Mouse (Mus musculus): ENCODE results near the gene Arpp21. TPM values are rescaled to one million over a fixed set of nuclear protein-coding genes. Genes with fewer than 3 reads are reported as not detected.

The Arpp21 gene
- polyA plus RNA-seq, 1 experiment from 2014 or later, result 0.81 TPM

- H3K27me3 ChIP-seq, result no peaks in the 10 kb centered on the region
- H3K36me3 ChIP-seq, result no peaks in the 10 kb centered on the region
- no peak overlapping the region for H3K4me2 ChIP-seq
- DNase-seq, result no peak
- no peak for ATAC-seq (ENCODE audit: low read depth)
- WGBS (ENCODE audit: insufficient replicate concordance), result 55% methylated on average over 6 of the region's 6 CpGs
- H3K4me1 ChIP-seq (replicated peaks), result no peaks in the 10 kb centered on the region
- H3K4me3 ChIP-seq (replicated peaks), result no peak overlapping the region
- H3K9me3 ChIP-seq (replicated peaks), result no peaks in the 10 kb centered on the region
- H3K27ac ChIP-seq, result no peak overlapping the region
- H3K9ac ChIP-seq, result no peak overlapping the region
Observed at GRCm38 (mm10) chr9:112098267-112098666, 137.5 kb downstream of the Arpp21 start.

DNA sequence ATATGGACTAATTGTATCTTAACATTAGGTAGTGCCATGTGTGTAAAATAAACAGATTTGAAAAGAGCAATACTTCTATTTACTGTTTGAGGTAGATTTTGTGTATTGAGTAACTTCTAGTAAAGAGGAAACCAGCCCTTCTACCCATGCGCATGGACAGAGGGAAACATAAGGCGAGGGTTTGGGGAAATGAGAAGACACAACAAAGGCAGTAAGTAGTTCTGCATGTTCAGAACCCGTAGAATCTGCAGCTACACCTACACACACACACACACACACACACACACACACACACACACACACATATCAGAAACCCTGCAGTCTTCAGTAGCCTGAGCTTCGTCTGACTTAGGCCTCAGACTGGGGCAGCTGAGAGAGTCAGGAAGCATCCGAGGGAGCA, 140.0 kb downstream of the Arpp21 start:
- Histone ChIP-seq H3K4me2 (no peak overlapping the region), H3K4me3 (replicated peaks) (no peak overlapping the region), H3K4me1 (replicated peaks) (no peaks in the 10 kb centered on the region), H3K27me3 (no peaks in the 10 kb centered on the region), H3K36me3 (no peaks in the 10 kb centered on the region), H3K9ac (no peak overlapping the region), H3K9me3 (replicated peaks) (no peaks in the 10 kb centered on the region), H3K27ac (no peak overlapping the region)
- DNase-seq (no peak), ATAC-seq (ENCODE audit: low read depth) (no peak)
- 55% methylated on average over 5 of the region's 5 CpGs for WGBS (ENCODE audit: insufficient replicate concordance)

GRCm38 (mm10) chr9:112095198-112095597, 140.5 kb downstream of the Arpp21 start:
- WGBS (ENCODE audit: insufficient replicate concordance), result 57% methylated on average over 2 of the region's 2 CpGs
- ATAC-seq (ENCODE audit: low read depth) (no peak), DNase-seq (no peak)
- no peak overlapping the region for H3K9ac ChIP-seq
- H3K36me3 ChIP-seq, result no peaks in the 10 kb centered on the region
- no peak overlapping the region for H3K4me2 ChIP-seq
- H3K9me3 ChIP-seq (replicated peaks), result no peaks in the 10 kb centered on the region
- H3K27me3 ChIP-seq, result no peaks in the 10 kb centered on the region
- no peak overlapping the region for H3K27ac ChIP-seq
- H3K4me1 ChIP-seq (replicated peaks), result no peaks in the 10 kb centered on the region
- no peak overlapping the region for H3K4me3 ChIP-seq (replicated peaks)

DNA sequence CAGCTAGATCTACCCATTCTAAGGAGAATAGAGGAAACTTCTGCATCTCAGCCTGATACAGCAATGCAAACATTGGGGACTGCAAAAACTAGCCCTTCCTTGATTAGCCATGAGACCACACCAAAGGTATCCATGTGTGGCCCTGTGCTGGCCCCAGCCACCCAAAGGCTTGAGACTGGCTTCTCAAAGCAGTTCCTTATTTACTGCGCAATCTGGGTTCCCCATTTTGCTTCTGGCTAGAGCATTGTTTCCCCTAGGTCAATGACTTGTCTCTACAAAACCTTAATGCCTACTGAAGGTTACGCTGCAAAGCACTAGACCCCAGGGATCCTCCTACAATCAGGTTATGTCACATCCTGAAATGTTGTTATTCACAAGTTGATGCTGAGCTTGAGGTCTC, 156.8 kb downstream of the Arpp21 start:
- Histone ChIP-seq H3K9ac (no peak overlapping the region), H3K27me3 (no peaks in the 10 kb centered on the region), H3K4me2 (no peak overlapping the region), H3K9me3 (replicated peaks) (no peaks in the 10 kb centered on the region), H3K36me3 (no peaks in the 10 kb centered on the region), H3K4me3 (replicated peaks) (no peak overlapping the region), H3K4me1 (replicated peaks) (no peaks in the 10 kb centered on the region), H3K27ac (no peak overlapping the region)
- DNase-seq (no peak), ATAC-seq (ENCODE audit: low read depth) (no peak)
- 62% methylated on average over 2 of the region's 2 CpGs for WGBS (ENCODE audit: insufficient replicate concordance)

GRCm38 (mm10) chr9:112078453-112078852, 157.3 kb downstream of the Arpp21 start:
- Histone ChIP-seq H3K9me3 (replicated peaks) (no peaks in the 10 kb centered on the region), H3K27me3 (no peaks in the 10 kb centered on the region), H3K4me3 (replicated peaks) (no peak overlapping the region), H3K4me1 (replicated peaks) (no peaks in the 10 kb centered on the region), H3K27ac (no peak overlapping the region), H3K4me2 (no peak overlapping the region), H3K9ac (no peak overlapping the region), H3K36me3 (no peaks in the 10 kb centered on the region)
- no peak for DNase-seq
- 58% methylated on average over 4 of the region's 4 CpGs for WGBS (ENCODE audit: insufficient replicate concordance)
- ATAC-seq (ENCODE audit: low read depth), result no peak

DNA sequence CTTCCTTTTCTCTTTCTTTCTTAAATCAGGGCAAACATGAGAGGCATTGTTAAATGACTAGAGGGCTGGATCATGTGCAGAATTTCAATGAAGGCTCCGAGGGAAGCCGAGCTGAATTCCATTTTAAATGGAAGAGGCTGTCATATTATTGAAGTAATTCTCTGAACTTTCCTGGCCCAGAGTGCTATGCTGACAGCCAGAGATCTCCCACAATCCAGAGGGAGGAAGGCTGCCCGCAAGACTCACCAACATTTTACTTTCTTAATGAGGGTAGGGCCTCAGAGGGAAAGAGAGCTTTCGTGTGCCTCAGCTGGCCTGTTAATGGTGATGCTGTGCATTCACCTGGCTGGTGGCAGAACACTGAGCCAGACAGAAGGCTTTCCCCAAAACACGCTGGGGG, 160.5 kb downstream of the Arpp21 start:
- H3K27ac ChIP-seq, result no peak overlapping the region
- DNase-seq (no peak), ATAC-seq (ENCODE audit: low read depth) (no peak)
- H3K4me3 ChIP-seq (replicated peaks), result no peak overlapping the region
- H3K36me3 ChIP-seq, result no peaks in the 10 kb centered on the region
- WGBS (ENCODE audit: insufficient replicate concordance), result 72% methylated on average over 5 of the region's 5 CpGs
- H3K9me3 ChIP-seq (replicated peaks), result no peaks in the 10 kb centered on the region
- H3K9ac ChIP-seq, result no peak overlapping the region
- H3K4me2 ChIP-seq, result no peak overlapping the region
- no peaks in the 10 kb centered on the region for H3K27me3 ChIP-seq
- H3K4me1 ChIP-seq (replicated peaks), result no peaks in the 10 kb centered on the region

- Histone ChIP-seq H3K9ac (no peak overlapping the region), H3K9me3 (replicated peaks) (no peaks in the 10 kb centered on the region), H3K27ac (no peak overlapping the region), H3K4me3 (replicated peaks) (no peak overlapping the region), H3K36me3 (no peaks in the 10 kb centered on the region), H3K4me2 (no peak overlapping the region), H3K4me1 (replicated peaks) (no peaks in the 10 kb centered on the region), H3K27me3 (no peaks in the 10 kb centered on the region)
- WGBS (ENCODE audit: insufficient replicate concordance), result 55% methylated on average over 5 of the region's 5 CpGs
- DNase-seq (no peak), ATAC-seq (ENCODE audit: low read depth) (no peak)
Observed at GRCm38 (mm10) chr9:112074872-112075271, 160.9 kb downstream of the Arpp21 start.

- Histone ChIP-seq H3K9me3 (replicated peaks) (no peaks in the 10 kb centered on the region), H3K9ac (no peak overlapping the region), H3K4me3 (replicated peaks) (no peak overlapping the region), H3K4me2 (no peak overlapping the region), H3K4me1 (replicated peaks) (no peaks in the 10 kb centered on the region), H3K27me3 (no peaks in the 10 kb centered on the region), H3K27ac (no peak overlapping the region), H3K36me3 (no peaks in the 10 kb centered on the region)
- no peak for ATAC-seq (ENCODE audit: low read depth)
- no peak for DNase-seq
- 55% methylated on average over 3 of the region's 3 CpGs for WGBS (ENCODE audit: insufficient replicate concordance)
Observed at GRCm38 (mm10) chr9:112071368-112071767, 164.4 kb downstream of the Arpp21 start.

DNA sequence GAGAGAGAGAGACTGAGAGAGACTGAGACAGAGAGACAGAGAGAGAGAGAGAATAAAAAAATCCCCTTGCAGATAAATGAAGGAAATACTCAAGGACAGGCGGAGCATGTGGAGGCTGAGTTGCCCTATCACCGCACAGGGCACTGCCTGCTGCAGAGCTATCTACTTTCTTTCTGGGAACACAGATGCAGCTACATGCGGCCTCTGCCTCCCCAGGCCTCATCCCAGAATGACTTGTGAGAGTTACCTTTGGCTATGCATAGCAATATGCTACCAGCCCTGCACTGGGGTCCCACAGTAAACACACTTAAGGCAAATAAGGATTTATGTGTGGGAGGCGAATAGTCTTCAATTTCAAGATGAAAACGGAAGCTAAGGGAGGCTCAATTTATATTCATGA, 164.8 kb downstream of the Arpp21 start:
- Histone ChIP-seq H3K4me1 (replicated peaks) (no peaks in the 10 kb centered on the region), H3K4me3 (replicated peaks) (no peak overlapping the region), H3K9ac (no peak overlapping the region), H3K27ac (no peak overlapping the region), H3K36me3 (no peaks in the 10 kb centered on the region), H3K9me3 (replicated peaks) (no peaks in the 10 kb centered on the region), H3K4me2 (no peak overlapping the region), H3K27me3 (no peaks in the 10 kb centered on the region)
- ATAC-seq (ENCODE audit: low read depth) (peak; percentile 47; the same call in 1 of the 2 replicates), DNase-seq (no peak)
- WGBS (ENCODE audit: insufficient replicate concordance), result 43% methylated on average over 5 of the region's 5 CpGs

GRCm38 (mm10) chr9:112068250-112068649, 167.5 kb downstream of the Arpp21 start:
- ATAC-seq (ENCODE audit: low read depth) (no peak), DNase-seq (no peak)
- no peaks in the 10 kb centered on the region for H3K27me3 ChIP-seq
- H3K4me2 ChIP-seq, result no peak overlapping the region
- H3K36me3 ChIP-seq, result no peaks in the 10 kb centered on the region
- no peaks in the 10 kb centered on the region for H3K4me1 ChIP-seq (replicated peaks)
- H3K27ac ChIP-seq, result no peak overlapping the region
- no peak overlapping the region for H3K9ac ChIP-seq
- WGBS (ENCODE audit: insufficient replicate concordance), result 68% methylated on average over 5 of the region's 5 CpGs
- H3K4me3 ChIP-seq (replicated peaks), result no peak overlapping the region
- no peaks in the 10 kb centered on the region for H3K9me3 ChIP-seq (replicated peaks)

- H3K9me3 ChIP-seq (replicated peaks), result no peaks in the 10 kb centered on the region
- H3K9ac ChIP-seq, result no peak overlapping the region
- no peak for ATAC-seq (ENCODE audit: low read depth)
- H3K27me3 ChIP-seq, result no peaks in the 10 kb centered on the region
- H3K4me3 ChIP-seq (replicated peaks), result no peak overlapping the region
- H3K4me1 ChIP-seq (replicated peaks), result no peaks in the 10 kb centered on the region
- no peak for DNase-seq
- no peaks in the 10 kb centered on the region for H3K36me3 ChIP-seq
- no peak overlapping the region for H3K4me2 ChIP-seq
- H3K27ac ChIP-seq, result no peak overlapping the region
- WGBS (ENCODE audit: insufficient replicate concordance), result 58% methylated on average over 6 of the region's 6 CpGs
Observed at GRCm38 (mm10) chr9:112060696-112061425, 174.9 kb downstream of the Arpp21 start.

DNA sequence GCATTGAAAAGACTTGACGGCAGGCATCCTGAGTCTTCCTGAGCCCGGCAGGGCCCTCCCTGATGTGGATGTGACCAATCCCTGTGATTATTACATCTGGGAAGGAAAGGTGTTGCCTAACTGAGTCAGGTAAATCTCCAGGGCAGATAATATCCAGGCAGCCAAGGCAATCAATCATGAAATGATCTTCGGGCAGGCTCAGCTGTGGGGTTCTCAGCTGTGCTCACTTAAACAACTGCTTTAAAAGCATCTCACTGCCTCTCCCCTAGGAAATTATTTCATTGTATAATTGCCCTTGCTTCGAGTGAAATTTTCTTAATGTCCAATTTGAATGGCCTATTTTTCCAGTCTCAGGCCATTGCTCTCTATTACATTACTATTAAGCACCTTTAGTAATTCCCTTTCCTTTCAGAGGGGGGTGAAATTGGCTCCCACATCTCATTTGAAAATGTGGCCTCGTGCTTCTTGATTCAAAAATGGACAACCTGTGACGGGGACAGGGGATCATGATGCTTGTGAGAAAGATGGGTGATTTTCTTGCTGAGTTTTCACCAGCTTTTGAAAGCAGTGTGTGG, 180.8 kb downstream of the Arpp21 start:
- Histone ChIP-seq H3K27me3 (no peaks in the 10 kb centered on the region), H3K4me2 (no peak overlapping the region), H3K9me3 (replicated peaks) (no peaks in the 10 kb centered on the region), H3K36me3 (no peaks in the 10 kb centered on the region), H3K4me3 (replicated peaks) (no peak overlapping the region), H3K9ac (no peak overlapping the region), H3K27ac (no peak overlapping the region), H3K4me1 (replicated peaks) (no peaks in the 10 kb centered on the region)
- 59% methylated on average over 6 of the region's 6 CpGs for WGBS (ENCODE audit: insufficient replicate concordance)
- ATAC-seq (ENCODE audit: low read depth) (no peak), DNase-seq (no peak)
